Mouse (Mus musculus): Measurements from ENCODE around the gene Taf1a. TPM values are rescaled to one million over a fixed set of nuclear protein-coding genes. Genes with fewer than 3 reads are reported as not detected.
"Not testable (repeated sequence)": the region's sequence is repeated elsewhere in the genome, so short reads cannot be mapped to it uniquely, and the experiment has no call there.

The Taf1a gene
- 10 to 100 TPM; 16.2 to 17.5 TPM for total RNA-seq (2021)

GRCm38 (mm10) chr1:183388426-183389406 is at the start of gene Taf1a:
Gene Taf1a, plus strand, starts transcription at chr1:183388981.
- peak; percentile 90 to 96 for DNase-seq (ENCODE audit: low spot score in 2 of 2)
- intact Hi-C loops (cut with DNase I): loop anchor here (2.0 kb wide), 2 partner anchors 20 to 44 kb away; partner anchors contain the start of gene Mia3

DNA sequence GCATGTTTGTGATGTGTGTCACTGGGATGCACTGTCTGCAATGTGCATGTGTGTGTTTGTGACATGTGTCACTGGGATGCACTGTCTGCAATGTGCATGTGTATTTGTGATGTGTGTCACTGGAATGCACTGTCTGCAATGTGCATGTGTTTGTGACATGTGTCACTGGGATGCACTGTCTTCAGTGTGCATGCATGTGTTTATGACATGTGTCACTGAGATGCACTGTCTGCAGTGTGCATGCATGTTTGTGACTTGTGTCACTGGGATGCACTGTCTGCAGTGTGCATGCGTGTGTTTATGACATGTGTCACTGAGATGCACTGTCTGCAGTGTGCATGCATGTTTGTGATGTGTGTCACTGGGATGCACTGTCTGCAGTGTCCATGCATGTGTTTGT is 45.9 kb upstream of the Taf1a start:
- intact Hi-C loops (cut with DNase I); DNase-seq (ENCODE audit: low spot score in 2 of 2): not testable (repeated sequence)

DNA sequence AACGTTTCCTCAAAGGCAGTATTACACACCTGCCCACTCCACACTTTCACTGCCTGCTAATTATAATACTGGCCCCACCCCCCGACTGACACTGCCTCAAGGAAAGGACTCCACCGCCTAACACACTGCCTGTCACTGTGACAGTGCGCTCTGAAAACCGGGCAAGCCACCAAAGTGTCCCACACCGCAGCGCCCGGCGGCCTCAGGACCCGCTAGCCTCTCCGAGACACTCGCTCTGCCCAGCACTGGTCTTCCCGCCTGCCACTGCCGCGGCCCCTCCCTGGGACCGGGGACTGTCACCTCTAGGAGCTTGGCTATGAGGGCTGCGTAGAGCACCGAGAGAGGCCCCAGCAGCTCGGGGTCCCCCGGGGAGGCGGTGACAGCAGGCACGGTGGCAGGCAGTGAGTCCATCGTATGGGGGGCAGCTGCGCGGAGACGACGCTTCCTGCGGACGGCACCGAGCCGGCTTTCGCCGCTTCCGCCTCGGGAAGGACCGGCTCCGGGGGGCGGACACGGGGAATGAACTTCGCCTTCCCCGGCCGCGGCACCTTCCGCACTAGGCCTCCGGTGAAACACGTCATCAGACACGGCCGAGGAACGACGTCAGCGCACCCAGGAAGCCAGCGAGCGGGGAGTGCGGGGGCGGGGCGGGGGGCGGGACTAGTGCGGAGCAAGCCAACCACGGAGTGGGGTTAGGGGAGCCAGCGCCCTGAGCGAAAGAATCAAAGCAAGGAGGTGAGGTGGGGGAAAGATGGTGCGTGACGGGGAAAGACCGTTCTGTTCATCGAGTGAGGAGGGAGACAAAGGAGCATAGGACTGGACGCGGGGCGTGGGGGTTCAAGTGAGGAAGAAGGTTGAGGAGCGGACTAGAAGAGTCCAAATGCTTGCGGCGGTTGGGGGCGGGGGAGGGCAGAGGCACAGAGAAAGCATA is 43.6 kb upstream of the Taf1a start:
- intact Hi-C loops (cut with DNase I): loop anchor here (2.0 kb wide), 2 partner anchors 24 to 44 kb away; partner anchors contain the start of genes Mia3 and Taf1a
- peak; percentile 86 to 92 for DNase-seq (ENCODE audit: low spot score in 2 of 2)

GRCm38 (mm10) chr1:183345817-183346195 is 43.0 kb upstream of the Taf1a start:
- intact Hi-C loops (cut with DNase I): loop anchor here (2.0 kb wide), 2 partner anchors 23 to 43 kb away; partner anchors contain the start of genes Mia3 and Taf1a
- peak in 1 of 2 experiments; percentile 7 for DNase-seq (ENCODE audit: low spot score in 2 of 2)

DNA sequence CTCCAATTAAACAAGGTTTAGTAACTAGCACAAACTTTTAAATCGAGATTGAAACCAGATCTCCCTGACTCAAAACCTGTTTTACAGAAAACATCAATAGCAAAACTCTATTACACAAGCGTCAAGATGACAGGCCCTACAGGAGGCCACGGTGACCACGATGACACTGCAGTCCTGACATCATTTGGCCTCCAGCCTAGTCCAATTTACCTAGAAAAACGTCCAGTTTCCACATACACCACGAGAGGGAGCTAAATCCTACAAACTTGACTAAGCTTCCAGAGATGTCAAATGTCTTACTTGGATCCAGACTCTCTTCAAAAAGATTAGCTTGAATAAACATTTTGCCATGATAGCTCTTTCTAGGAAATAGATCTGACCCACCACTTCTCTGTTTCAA is 38.9 kb upstream of the Taf1a start:
- DNase-seq (ENCODE audit: low spot score in 2 of 2): peak; percentile 40 to 71
- intact Hi-C loops (cut with DNase I): no loop called here

- no peak for DNase-seq (ENCODE audit: low spot score in 2 of 2)
- intact Hi-C loops (cut with DNase I): no loop called here
Observed at GRCm38 (mm10) chr1:183358901-183359300, 29.9 kb upstream of the Taf1a start.

GRCm38 (mm10) chr1:183362301-183362700 is 26.5 kb upstream of the Taf1a start:
- DNase-seq (ENCODE audit: low spot score in 2 of 2): no peak

GRCm38 (mm10) chr1:183362729-183363576 is 25.8 kb upstream of the Taf1a start:
- no peak for DNase-seq (ENCODE audit: low spot score in 2 of 2)
- intact Hi-C loops (cut with DNase I): no loop called here

More at GRCm38 (mm10) chr1:183362301-183362700, 26.5 kb upstream of the Taf1a start:
- intact Hi-C loops (cut with DNase I): no loop called here

- no peak for DNase-seq (ENCODE audit: low spot score in 2 of 2)
- intact Hi-C loops (cut with DNase I): no loop called here
Observed at GRCm38 (mm10) chr1:183363577-183363867, 25.3 kb upstream of the Taf1a start.

DNA sequence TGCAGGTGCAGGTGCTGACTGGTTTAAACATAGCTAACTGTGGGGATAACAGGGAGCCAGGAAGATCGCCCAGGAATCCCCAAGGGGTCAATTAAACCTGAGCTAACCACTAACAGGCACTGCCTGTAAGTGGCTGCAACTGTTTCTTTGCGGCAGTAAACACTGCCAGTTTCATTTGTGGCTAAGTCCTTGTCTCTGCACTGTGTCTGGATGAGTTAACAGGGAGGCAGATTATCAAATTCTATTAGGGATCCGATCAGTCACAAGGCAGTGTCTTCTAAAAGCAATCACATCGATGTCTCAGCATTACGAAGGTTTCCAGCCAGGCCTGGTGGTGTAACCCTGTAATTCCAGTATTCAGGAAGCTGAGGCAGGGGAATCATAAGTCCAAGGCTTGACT is 22.4 kb upstream of the Taf1a start:
- no peak for DNase-seq (ENCODE audit: low spot score in 2 of 2)
- intact Hi-C loops (cut with DNase I): no loop called here

GRCm38 (mm10) chr1:183368601-183369400 is 20.0 kb upstream of the Taf1a start:
- intact Hi-C loops (cut with DNase I): loop anchor here (2.0 kb wide), 2 partner anchors 20 to 24 kb away; partner anchors contain the start of gene Taf1a
- peak; percentile 30 to 35 for DNase-seq (ENCODE audit: low spot score in 2 of 2)

- intact Hi-C loops (cut with DNase I): loop anchor here (2.0 kb wide), 2 partner anchors 19 to 25 kb away; partner anchors contain the start of gene Taf1a
- peak; percentile 97 to 99 for DNase-seq (ENCODE audit: low spot score in 2 of 2)
Observed at GRCm38 (mm10) chr1:183369427-183370014, 19.3 kb upstream of the Taf1a start, which contains the start of gene Mia3. Gene Mia3, minus strand, starts transcription at chr1:183369553.

- intact Hi-C loops (cut with DNase I): no loop called here
Observed at GRCm38 (mm10) chr1:183374728-183375127, 14.1 kb upstream of the Taf1a start.

GRCm38 (mm10) chr1:183377045-183377444 is 11.7 kb upstream of the Taf1a start:
- no peak for DNase-seq (ENCODE audit: low spot score in 2 of 2)

More at GRCm38 (mm10) chr1:183374728-183375127, 14.1 kb upstream of the Taf1a start:
- DNase-seq (ENCODE audit: low spot score in 2 of 2): no peak

DNA sequence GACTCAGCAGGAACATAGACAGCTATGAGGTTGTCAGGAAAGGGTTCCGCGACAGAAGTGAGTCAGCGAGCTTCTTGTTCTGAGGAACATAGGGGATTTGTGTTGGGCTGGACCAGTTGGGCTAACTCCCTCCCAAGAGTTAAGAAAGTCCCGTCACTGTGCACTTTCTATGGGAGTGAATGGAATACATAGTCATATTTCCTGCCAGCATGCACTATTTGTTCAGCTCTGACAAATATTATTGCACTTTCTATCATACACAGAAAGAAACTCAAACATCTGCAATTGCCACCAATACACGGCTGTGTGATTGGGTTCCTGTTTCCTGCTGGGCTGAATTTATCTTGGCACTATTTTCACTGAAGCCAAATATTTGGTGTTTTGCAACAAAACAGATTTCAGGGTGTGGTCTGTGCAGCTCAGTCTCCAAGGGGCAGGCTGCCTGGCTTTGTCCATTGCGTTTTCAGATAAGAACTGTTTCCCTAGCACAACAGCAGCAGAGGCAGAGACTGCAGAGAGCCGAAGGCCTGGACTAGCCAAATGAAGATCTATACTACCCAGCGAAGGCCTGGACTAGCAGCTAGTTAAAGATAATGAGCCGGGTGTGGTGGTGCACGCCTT is 10.3 kb upstream of the Taf1a start:
- no peak for DNase-seq (ENCODE audit: low spot score in 2 of 2)
- intact Hi-C loops (cut with DNase I): no loop called here

More at GRCm38 (mm10) chr1:183377045-183377444, 11.7 kb upstream of the Taf1a start:
- intact Hi-C loops (cut with DNase I): no loop called here

DNA sequence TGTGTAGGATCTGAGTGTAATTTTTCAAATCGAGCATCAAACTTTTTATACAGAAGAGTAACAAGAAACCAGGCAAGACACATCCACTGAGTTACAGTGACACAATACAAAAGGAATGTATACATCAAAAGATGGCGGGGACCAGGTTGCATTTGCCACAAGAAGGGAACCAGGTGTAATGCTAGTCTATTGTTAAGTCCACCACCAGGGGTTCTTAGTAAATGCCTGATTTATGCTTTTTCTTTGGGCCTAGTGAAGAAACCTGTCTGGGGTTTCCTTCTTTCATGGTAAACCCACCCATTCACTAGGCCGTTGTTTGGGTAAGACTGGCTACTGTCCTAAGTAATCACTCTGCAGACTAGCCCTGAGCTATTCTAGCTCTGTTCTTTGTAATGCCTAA is 9.4 kb upstream of the Taf1a start:
- DNase-seq (ENCODE audit: low spot score in 2 of 2); intact Hi-C loops (cut with DNase I): not testable (repeated sequence)

- DNase-seq (ENCODE audit: low spot score in 2 of 2): no peak
Observed at GRCm38 (mm10) chr1:183381816-183382215, 7.0 kb upstream of the Taf1a start.

More at GRCm38 (mm10) chr1:183381816-183382215, 7.0 kb upstream of the Taf1a start:
- intact Hi-C loops (cut with DNase I): no loop called here

All from left cerebral cortex, postnatal 25 days (tissue).